Mouse (Mus musculus) heart, embryonic 14.5 days (tissue): ENCODE data around the gene Nova1. TPM values are rescaled to one million over a fixed set of nuclear protein-coding genes. Genes with fewer than 3 reads are reported as not detected.

Source experiments
- ATAC-seq: fragments of 200-750 bp; cut with Nextera tagmentation; 2 replicates; pipeline ENCODE4 v1.8.0; 2017; ENCODE audit warnings: low read depth, moderate TSS enrichment; ENCODE audit not compliant: insufficient number of reproducible peaks, insufficient read depth, low FRiP score
- H3K27ac ChIP-seq, 2 experiments: fragments of 200-500 bp in 1 of 2; fragments of 300-500 bp in 1 of 2; sonication (generic) in 1 of 2; replicated peaks in 1 of 2; 2 replicates each; pipeline ENCODE4 v1.5.1; 2012 to 2014; ENCODE audit warnings: low read depth in 2 of 2, low read length in 2 of 2, control low read depth in 1 of 2, mild to moderate bottlenecking in 1 of 2, mixed read lengths in 1 of 2; ENCODE audit not compliant: control insufficient read depth in 1 of 2, insufficient read depth in 1 of 2
- H3K27me3 ChIP-seq: fragments of 300-500 bp; sonication (generic); 2 replicates; pipeline ENCODE4 v1.6.1; 2014; ENCODE audit warnings: mild to moderate bottlenecking, low read length, control low read depth; ENCODE audit not compliant: control insufficient read depth, insufficient read depth
- H3K36me3 ChIP-seq: fragments of 300-500 bp; sonication (generic); 2 replicates; pipeline ENCODE4 v1.6.1; 2014; ENCODE audit warnings: mild to moderate bottlenecking, control low read depth, low read length, mixed read lengths; ENCODE audit not compliant: control insufficient read depth, insufficient read depth
- H3K4me1 ChIP-seq, 2 experiments: fragments of 200-500 bp in 1 of 2; fragments of 300-500 bp in 1 of 2; sonication (generic) in 1 of 2; 2 replicates each; pipeline ENCODE4 v1.6.1; 2012 to 2014; ENCODE audit warnings: low read length in 2 of 2, control low read depth in 1 of 2, mixed read lengths in 1 of 2; ENCODE audit not compliant: control insufficient read depth in 2 of 2, insufficient read depth in 2 of 2
- H3K4me2 ChIP-seq: fragments of 300-500 bp; sonication (generic); 2 replicates; pipeline ENCODE4 v1.6.1; 2014; ENCODE audit warnings: mild to moderate bottlenecking, low read length
- H3K4me3 ChIP-seq, 2 experiments: fragments of 200-500 bp in 1 of 2; fragments of 300-500 bp in 1 of 2; sonication (generic) in 1 of 2; 2 replicates each; pipeline ENCODE4 v1.5.1; 2012 to 2014; ENCODE audit warnings: low read length in 2 of 2, mild to moderate bottlenecking in 2 of 2, control low read depth in 1 of 2, low read depth in 1 of 2, moderate library complexity in 1 of 2; ENCODE audit not compliant: control insufficient read depth in 1 of 2, insufficient read depth in 1 of 2
- H3K9ac ChIP-seq: fragments of 300-500 bp; sonication (generic); 2 replicates; pipeline ENCODE4 v1.6.1; 2014; ENCODE audit warnings: mild to moderate bottlenecking, low read length
- H3K9me3 ChIP-seq: fragments of 300-500 bp; sonication (generic); 2 replicates; pipeline ENCODE4 v1.6.1; 2016; ENCODE audit warnings: low read length, control low read depth; ENCODE audit not compliant: control insufficient read depth
- WGBS: fragments of 180-500 bp; shearing (Covaris S2); extraction: QIAGEN DNeasy Blood & Tissue Kit; methylation state at CpG from one replicate; pipeline ENCODE4 v1.1.7; 2014; 5-methylcytosine and 5-hydroxymethylcytosine counted together
- polyA plus RNA-seq: library from polyadenylated mRNA; unstranded; fragments of >200 nt; fragmentation: Nextera tagmentation; extraction: Ambion mirVana; gene quantifications from 2 replicates; pipeline ENCODE4 v1.2.1, GENCODE M21; 2014

Gene Nova1
- polyA plus RNA-seq, 1 experiment from 2014 or later, result 1.4 TPM

- Histone ChIP-seq H3K9me3 (no peaks in the 10 kb centered on the region), H3K27me3 (no peaks in the 10 kb centered on the region), H3K27ac (no peak overlapping the region), H3K4me3 (no peak overlapping the region), H3K9ac (no peak overlapping the region), H3K36me3 (no peaks in the 10 kb centered on the region), H3K4me2 (no peak overlapping the region), H3K4me1 (no peaks in the 10 kb centered on the region)
- ATAC-seq, result no peak
Observed at GRCm38 (mm10) chr12:46733261-46733660, 85.5 kb downstream of the Nova1 start.

DNA sequence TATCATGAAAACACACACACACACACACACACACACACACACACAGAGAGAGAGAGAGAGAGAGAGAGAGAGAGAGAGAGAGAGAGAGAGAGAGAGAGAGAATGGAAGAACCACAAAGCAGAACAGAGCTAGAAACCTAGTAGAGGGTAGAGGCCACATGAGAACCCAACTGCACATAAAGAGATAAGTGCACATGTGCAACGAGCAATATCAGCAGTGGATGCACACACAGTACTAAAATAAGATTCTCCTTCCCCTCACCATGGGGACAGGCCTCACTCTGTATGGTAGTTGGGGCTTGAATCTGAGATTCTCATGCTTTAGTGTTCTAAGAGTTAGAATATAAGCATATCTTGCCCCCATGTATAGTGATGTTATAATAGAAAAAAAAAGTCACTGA lies 86.8 kb downstream of the Nova1 start:
- Histone ChIP-seq H3K36me3 (no peaks in the 10 kb centered on the region), H3K27ac (no peak overlapping the region), H3K27me3 (no peaks in the 10 kb centered on the region), H3K4me3 (no peak overlapping the region), H3K4me2 (no peak overlapping the region), H3K4me1 (no peaks in the 10 kb centered on the region), H3K9ac (no peak overlapping the region), H3K9me3 (no peaks in the 10 kb centered on the region)
- WGBS, result 47% methylated on average over 1 of the region's 1 CpGs
- ATAC-seq, result no peak

DNA sequence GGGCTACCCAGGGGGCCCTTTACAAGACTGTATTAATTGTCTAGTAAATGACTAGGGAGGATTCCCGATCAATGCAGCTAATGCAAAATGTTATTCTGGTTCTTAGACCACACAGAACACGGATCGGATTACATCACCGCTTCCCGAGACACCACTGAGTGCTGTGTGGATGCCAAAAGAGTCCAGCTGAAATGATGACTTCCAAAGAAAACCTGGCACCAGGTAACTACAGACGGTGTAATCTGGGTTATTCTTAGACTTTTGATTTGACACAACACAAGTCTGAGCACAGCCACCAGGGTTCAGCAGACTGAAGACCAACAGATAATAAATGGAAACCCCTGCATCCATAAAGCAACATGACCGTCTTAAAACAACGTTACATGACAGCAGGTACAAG lies 96.8 kb downstream of the Nova1 start:
- H3K27ac ChIP-seq, result no peak overlapping the region
- whole genome bisulfite sequencing, result 72% methylated on average over 8 of the region's 8 CpGs
- no peak overlapping the region for H3K4me2 ChIP-seq
- no peaks in the 10 kb centered on the region for H3K27me3 ChIP-seq
- H3K36me3 ChIP-seq, result no peaks in the 10 kb centered on the region
- no peak for ATAC-seq
- H3K9me3 ChIP-seq, result no peaks in the 10 kb centered on the region
- H3K4me1 ChIP-seq, result no peaks in the 10 kb centered on the region
- no peak overlapping the region for H3K9ac ChIP-seq
- H3K4me3 ChIP-seq, result no peak overlapping the region

- Histone ChIP-seq H3K4me1 (no peaks in the 10 kb centered on the region), H3K27ac (no peak overlapping the region), H3K9me3 (no peaks in the 10 kb centered on the region), H3K27me3 (no peaks in the 10 kb centered on the region), H3K36me3 (no peaks in the 10 kb centered on the region), H3K4me2 (no peak overlapping the region), H3K9ac (no peak overlapping the region), H3K4me3 (no peak overlapping the region)
- 82% methylated on average over 4 of the region's 4 CpGs for WGBS
- ATAC-seq, result no peak
Observed at GRCm38 (mm10) chr12:46719076-46719475, 99.7 kb downstream of the Nova1 start.

- H3K4me1 ChIP-seq, result no peaks in the 10 kb centered on the region
- no peak overlapping the region for H3K9ac ChIP-seq
- no peak overlapping the region for H3K4me3 ChIP-seq
- H3K9me3 ChIP-seq, result no peaks in the 10 kb centered on the region
- H3K4me2 ChIP-seq, result no peak overlapping the region
- H3K36me3 ChIP-seq, result no peaks in the 10 kb centered on the region
- 63% methylated on average over 2 of the region's 2 CpGs for WGBS
- no peak overlapping the region for H3K27ac ChIP-seq
- no peaks in the 10 kb centered on the region for H3K27me3 ChIP-seq
- no peak for ATAC-seq
Observed at GRCm38 (mm10) chr12:46710094-46710493, 108.6 kb downstream of the Nova1 start.

DNA sequence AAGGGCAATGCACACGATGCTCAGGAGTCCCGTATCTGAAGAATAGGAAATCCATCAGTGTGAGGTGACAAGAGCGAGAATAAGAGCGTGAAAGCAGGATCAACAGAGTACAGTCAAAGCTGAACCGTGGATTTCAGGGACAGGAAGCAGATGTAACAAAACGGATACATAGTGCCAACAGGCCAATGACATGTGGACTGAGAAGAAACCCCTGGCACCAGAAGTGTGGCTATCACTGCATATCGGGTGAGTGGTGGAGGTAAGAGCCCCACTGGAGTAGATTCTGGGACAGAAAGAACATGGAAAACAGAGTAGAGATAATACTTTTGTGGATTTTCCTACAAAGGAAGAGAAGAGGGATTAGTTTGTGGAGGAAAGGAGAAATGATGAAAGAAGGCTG lies 109.3 kb downstream of the Nova1 start:
- Histone ChIP-seq H3K9me3 (no peaks in the 10 kb centered on the region), H3K4me2 (no peak overlapping the region), H3K36me3 (no peaks in the 10 kb centered on the region), H3K4me1 (no peaks in the 10 kb centered on the region), H3K9ac (no peak overlapping the region), H3K27ac (no peak overlapping the region), H3K27me3 (no peaks in the 10 kb centered on the region), H3K4me3 (no peak overlapping the region)
- ATAC-seq, result no peak
- 77% methylated on average over 7 of the region's 7 CpGs for WGBS

GRCm38 (mm10) chr12:46700202-46700601 lies 118.5 kb downstream of the Nova1 start:
- Histone ChIP-seq H3K4me3 (no peak overlapping the region), H3K27ac (no peak overlapping the region), H3K4me2 (no peak overlapping the region), H3K9ac (no peak overlapping the region), H3K27me3 (no peaks in the 10 kb centered on the region), H3K4me1 (no peaks in the 10 kb centered on the region), H3K9me3 (no peaks in the 10 kb centered on the region), H3K36me3 (no peaks in the 10 kb centered on the region)
- 82% methylated on average over 8 of the region's 8 CpGs for WGBS
- no peak for ATAC-seq

DNA sequence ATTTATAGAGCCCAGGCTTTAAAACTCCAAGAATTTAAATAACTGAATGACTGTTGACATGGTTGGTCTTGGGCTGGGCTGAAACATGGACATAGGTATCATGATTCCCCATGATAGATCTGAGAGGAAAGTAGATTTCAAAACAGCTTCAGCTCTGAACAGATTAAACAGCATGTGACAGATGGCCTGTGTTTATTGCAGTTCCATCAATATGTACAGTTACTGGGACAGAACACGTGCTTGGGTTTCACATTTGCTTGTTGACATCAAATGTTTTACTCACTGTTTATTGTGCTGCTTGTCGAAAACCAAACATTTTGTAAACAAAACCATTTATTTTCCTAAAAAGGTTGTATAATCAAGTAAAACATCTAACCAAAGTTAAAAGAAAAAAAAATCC lies 142.4 kb downstream of the Nova1 start:
- Histone ChIP-seq H3K4me3 (no peak overlapping the region), H3K27ac (no peak overlapping the region), H3K36me3 (no peaks in the 10 kb centered on the region), H3K27me3 (no peaks in the 10 kb centered on the region), H3K9me3 (no peaks in the 10 kb centered on the region), H3K4me1 (no peaks in the 10 kb centered on the region), H3K4me2 (no peak overlapping the region), H3K9ac (no peak overlapping the region)
- ATAC-seq, result no peak
- 60% methylated on average over 2 of the region's 2 CpGs for WGBS
